Mouse (Mus musculus): ENCODE data around the gene Dusp9. TPM values are rescaled to one million over a fixed set of nuclear protein-coding genes. Genes with fewer than 3 reads are reported as not detected.
A peak's percentile ranks its signal among the peaks of the same experiment; 100 is the strongest.

Gene Dusp9
- total RNA-seq, 2 experiments from 2014 or later: 0.49 to 2.0 TPM

DNA sequence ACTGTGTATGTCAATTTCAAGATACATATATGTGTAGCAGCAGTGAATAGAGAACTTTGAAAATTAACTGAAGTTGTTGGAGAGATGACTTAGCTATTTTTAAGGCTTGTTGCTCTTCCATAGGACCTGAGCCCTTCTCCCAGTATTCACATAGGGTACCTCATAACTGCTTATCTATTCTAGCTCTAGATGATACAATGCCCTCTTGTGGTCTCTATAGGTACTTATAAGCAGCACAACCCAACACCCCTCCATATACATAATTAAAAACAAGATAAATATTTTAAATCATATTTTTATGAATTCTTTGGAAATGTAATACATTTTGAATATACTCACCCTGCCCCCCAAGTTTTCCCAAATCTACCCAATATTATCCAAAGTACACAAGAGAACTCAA is 23.9 kb downstream of the Dusp9 start:
- no peak for DNase-seq

DNA sequence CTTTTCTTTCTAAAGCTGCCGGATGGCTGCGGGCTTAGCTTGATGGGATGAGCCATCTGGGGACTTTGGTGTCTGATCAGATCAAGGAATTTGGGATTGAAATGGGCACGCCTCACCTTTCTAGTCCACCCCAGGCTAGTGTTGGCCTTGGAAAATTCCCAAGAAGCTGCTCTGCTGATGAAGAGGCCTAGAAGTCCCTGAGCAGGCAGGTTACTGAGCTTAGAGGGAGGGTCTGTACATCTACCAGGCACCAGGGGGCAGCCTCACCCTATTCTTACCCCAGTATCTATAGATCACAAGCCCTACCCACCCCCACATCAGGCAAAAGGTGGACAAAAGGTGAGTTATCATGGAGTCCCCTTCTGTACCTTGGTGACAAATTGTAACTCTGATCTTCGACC is 32.8 kb downstream of the Dusp9 start:
- DNase-seq: peak; percentile 52 to 77

DNA sequence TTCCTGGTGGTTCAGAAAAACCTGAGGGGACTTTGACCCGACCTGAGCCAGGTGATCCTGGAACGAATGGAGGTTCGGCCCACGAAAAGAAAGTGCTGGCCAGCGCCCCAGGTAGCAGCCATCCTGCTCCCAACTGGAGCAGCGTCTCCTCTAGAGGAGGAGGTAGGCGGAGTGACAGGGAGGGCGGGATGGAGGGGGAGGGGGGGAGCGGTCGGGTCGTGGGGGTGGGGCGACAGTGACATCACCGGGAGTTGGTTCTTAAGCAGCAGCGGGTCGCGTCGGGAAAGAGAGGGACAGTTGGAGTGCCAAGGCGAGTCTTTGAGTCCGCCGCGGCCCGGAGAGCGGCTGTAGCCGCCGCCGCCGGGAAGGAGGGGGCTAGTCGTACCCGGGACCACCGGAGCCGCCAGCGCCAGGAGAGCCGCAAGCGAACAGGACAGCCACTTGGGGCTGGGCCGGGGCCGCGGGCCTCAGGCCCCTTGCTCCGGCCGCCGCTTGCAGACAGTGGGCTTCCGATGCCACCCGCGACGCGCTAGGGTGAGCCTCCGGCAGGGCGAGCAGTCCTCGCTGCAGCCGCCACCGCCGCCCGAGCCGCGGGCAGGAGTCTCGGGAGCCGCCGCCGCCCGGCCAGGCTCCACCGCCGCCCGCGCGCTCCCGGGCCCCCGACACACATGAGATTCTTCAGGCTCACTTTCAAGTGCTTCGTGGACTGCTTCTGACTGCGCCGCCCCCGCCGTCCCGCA is 33.8 kb downstream of the Dusp9 start, which contains the start of gene Slc6a8:
Gene Slc6a8 (plus strand): TSS at position 272 of the 740 bp plus-strand sequence.
- DNase-seq: peak; percentile 82 to 85

DNA sequence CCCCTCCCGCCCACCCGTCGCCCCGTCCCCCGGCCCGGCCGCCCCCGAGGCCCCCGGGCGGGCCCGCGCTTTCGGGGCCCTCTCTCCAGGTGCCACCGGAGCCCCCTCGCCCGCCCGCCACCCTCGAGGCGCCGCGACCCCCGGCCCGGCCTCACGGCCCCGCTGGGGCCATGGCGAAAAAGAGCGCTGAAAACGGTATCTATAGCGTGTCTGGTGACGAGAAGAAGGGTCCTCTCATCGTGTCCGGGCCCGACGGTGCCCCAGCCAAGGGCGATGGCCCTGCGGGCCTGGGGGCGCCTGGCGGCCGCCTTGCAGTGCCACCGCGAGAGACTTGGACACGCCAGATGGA is 34.4 kb downstream of the Dusp9 start:
- DNase-seq: no peak

DNA sequence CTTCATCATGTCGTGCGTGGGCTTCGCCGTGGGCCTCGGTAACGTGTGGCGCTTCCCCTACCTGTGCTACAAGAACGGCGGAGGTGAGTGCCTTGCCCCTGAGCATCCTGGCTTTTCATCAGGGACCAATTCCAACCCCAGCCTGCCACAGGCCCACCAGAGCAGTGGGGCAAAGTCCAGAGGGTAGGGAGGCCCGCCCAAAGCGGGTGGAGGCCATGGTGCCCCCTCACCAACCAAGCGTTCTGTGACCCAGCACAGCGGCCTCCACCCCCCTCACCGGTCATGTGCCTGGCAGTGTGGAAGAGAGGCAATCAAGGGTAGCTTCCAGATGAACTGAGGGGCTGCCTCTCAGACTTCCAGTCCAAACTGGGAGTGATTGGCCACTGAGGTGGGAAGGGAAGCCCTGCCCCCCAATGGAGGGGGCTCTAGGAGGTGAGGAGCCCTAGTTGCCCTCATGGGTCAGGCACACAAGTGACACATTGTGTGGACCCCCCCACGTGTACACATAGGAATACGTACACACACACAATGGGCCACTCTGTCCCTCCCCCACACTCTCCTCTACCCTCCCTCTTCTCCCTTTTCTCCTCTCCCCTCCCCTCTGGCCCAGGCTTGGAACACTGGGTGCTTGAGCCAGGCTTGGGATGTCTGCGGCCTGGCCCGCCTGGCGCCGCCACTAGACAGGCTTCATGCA is 34.9 kb downstream of the Dusp9 start:
- DNase-seq: peak; percentile 29 to 45

DNA sequence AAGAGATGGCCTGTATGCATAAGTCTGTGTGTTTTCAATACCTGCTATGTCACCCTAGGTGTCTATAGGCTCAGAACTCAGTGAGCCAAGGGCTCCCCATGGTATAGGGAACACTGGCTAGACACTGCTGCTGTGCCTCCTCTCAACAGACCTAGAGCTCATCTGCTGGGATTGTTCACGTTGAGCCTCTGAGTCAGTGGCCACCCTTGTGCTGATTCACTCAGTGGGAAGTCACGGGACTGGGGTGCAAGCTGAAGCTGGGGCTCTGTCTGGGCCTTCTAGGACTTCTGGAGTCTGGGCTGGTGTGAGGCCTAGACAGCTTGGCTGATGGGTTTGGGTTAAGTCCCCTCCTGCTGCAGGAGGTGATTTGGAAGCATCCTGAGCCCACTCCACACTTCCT is 36.0 kb downstream of the Dusp9 start:
- DNase-seq: peak; percentile 54 to 58

DNA sequence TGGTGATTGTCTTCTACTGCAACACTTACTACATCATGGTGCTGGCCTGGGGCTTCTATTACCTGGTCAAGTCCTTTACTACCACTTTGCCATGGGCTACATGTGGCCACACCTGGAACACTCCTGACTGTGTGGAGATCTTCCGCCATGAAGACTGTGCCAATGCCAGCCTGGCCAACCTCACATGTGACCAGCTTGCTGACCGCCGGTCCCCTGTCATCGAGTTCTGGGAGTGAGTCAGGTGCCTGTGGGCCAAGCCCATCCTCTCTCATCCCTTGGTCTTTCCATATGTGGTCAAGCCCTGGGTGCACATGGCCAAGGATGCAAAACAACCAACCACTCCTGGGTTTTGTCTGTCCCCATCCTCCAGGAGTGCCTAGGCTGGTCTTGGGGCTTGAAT is 37.4 kb downstream of the Dusp9 start:
- no peak for DNase-seq

DNA sequence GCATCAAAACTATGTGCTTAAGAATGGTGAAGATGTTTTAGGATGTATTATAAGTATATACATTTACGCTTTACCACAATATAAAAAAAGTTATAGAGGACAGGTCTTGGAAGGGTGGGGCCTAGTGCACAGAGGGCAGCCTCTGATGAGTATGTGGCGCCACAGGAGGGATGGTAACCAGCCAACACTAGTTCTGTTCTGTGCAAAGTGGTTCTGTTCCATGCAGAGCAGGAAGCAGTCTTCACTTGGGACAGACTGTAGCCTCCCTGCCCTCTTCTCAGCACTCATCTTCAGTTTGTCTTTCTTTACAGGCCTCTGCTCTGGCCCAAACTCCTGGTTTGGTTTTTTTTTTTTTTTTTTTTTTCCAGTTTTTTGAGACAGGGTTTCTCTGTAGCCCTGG is 44.9 kb downstream of the Dusp9 start:
- no peak for DNase-seq

DNA sequence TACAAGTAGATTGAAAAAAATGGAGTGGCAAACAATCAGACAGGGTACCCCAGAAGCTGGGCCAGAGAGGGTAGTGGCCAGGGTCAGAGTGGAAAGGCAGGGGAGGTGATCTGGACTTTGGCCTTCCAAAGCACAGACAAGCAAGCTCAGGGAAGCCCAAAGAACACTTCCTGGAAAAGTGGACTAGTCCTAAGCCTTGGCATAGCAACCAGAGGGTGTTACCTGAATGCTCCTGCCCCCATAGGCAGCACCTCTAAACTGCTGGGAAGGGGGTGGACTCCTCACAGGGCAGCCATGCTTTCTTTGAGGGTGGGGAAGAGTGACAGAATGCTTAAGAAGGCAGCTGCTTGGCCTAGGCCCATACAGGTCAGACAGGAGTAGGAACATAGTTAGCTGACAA is 45.8 kb downstream of the Dusp9 start:
- no peak for DNase-seq

DNA sequence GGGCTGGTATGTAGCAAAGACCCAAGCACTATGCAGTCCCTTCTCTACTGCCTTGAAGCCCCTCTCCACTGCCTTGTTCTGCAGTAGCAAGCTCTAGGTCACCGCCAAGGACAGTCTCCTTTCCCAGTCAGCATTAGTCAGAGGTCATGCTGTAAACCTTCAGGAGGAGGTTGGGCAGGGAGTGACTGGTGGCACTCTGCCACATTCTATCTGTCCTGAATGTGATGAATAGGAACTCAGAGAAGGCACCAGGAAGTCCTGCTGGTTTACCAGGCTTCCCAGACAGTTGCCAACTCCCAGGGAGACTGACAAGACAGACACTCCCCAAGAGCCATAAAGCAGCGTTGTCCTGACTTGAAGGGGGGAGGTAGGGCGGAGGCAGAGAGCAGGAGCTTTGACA is 46.4 kb downstream of the Dusp9 start:
- peak; percentile 75 to 76 for DNase-seq

DNA sequence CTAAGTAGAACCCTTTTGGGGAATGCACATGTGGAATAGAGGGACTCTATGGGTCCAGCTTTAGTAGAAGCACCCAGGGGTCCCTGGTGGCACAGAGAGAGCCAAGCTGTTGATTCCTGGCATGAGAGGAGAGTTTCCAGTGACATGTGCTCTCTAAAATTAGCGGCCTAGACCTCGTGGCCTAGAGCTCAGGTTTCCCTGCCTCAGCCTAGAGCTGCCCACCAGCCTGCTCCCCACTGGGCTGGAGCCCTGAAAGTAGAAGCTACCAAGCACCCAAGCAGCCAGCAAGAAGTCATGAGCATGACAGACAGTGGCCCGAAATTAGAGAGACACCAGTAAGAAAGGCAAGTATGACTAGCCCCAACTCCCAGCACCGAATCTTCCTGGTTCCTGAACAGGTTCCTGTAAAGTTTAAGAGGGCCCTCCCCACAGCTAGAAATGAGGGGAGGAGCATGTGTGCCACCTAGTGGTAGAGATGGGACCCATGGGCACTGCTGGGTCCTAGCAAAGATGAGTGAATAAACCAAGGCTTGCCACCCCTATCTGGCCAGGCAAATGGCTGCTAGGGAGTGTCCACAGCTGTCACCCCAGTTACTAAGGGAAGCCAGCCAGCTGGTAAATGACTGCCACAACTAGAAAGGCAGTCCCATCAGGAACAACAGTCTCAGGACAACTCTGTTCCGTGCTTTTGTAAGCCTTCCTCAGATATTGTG is 51.9 kb downstream of the Dusp9 start:
- peak; percentile 62 to 70 for DNase-seq

Other genes with a start within 250 kb of the Dusp9 start
- gene Gm18336, start 240.7 kb upstream of the Dusp9 start, total RNA-seq (2021): not detected
- under 1 TPM; 0.43 to 0.60 TPM for gene Zfp92, start 228.3 kb upstream of the Dusp9 start, total RNA-seq (2021)
- gene Trex2, start 204.1 kb upstream of the Dusp9 start, total RNA-seq (2021): not detected
- 10 to 100 TPM; 30.0 to 31.5 TPM for gene Haus7, start 180.4 kb upstream of the Dusp9 start, total RNA-seq (2021)
- 100 to 1,000 TPM; 251 to 260 TPM for gene Bgn, start 155.8 kb upstream of the Dusp9 start, total RNA-seq (2021)
- 10 to 100 TPM; 34.9 to 52.5 TPM for gene Atp2b3, start 136.3 kb upstream of the Dusp9 start, total RNA-seq (2021)
- 1 to 10 TPM; 6.9 to 7.0 TPM for gene Pnck, start 20.7 kb downstream of the Dusp9 start, total RNA-seq (2021)
- gene Slc6a8, start 33.7 kb downstream of the Dusp9 start, total RNA-seq (2021): 100 to 1,000 TPM in 1 of 2 experiments, 10 to 100 TPM in 1; 62.6 to 126 TPM
- gene Bcap31, start 76.8 kb downstream of the Dusp9 start, total RNA-seq (2021): 100 to 1,000 TPM; 278 to 286 TPM
- 10 to 100 TPM; 21.6 to 31.5 TPM for gene Abcd1, start 77.2 kb downstream of the Dusp9 start, total RNA-seq (2021)
- under 1 TPM; 0.30 to 0.66 TPM for gene Plxnb3, start 117.7 kb downstream of the Dusp9 start, total RNA-seq (2021)
- gene Srpk3, start 135.0 kb downstream of the Dusp9 start, total RNA-seq (2021): under 1 TPM in 1 of 2 experiments, not detected in 1; 0.33 TPM
- 100 to 1,000 TPM; 412 to 482 TPM for gene Idh3g, start 147.5 kb downstream of the Dusp9 start, total RNA-seq (2021)
- gene Ssr4, start 147.6 kb downstream of the Dusp9 start, total RNA-seq (2021): 100 to 1,000 TPM; 161 to 166 TPM
- 1 to 10 TPM; 2.9 to 4.4 TPM for gene Pdzd4, start 185.6 kb downstream of the Dusp9 start, total RNA-seq (2021)

All from adrenal gland, postnatal 36 days (tissue).